Mouse (Mus musculus) myocyte (in vitro differentiated cells): ENCODE results near the gene Kbtbd12.

ENCODE experiments used
- E2F4 ChIP-seq: IDR thresholded peaks from one replicate; pipeline ENCODE4 v1.6.1; 2011; ENCODE audit warnings: mild to moderate bottlenecking, control low read depth, moderate library complexity; ENCODE audit not compliant: insufficient read depth
- MAX ChIP-seq: IDR thresholded peaks from one replicate; pipeline ENCODE4 v1.6.1; 2011; ENCODE audit warnings: low read depth, mild to moderate bottlenecking, control low read depth
- MYOD1 ChIP-seq, 3 experiments: IDR thresholded peaks; one replicate each; pipeline ENCODE4 v1.6.1; 2011; ENCODE audit warnings: control low read depth in 2 of 3, low read depth in 2 of 3, mild to moderate bottlenecking in 2 of 3, moderate library complexity in 1 of 3; ENCODE audit not compliant: insufficient read length in 2 of 3, control insufficient read depth in 1 of 3
- MYOG ChIP-seq, 3 experiments: IDR thresholded peaks; one replicate each; pipeline ENCODE4 v1.6.1; 2011; ENCODE audit warnings: control low read depth in 2 of 3, low read depth in 2 of 3, mild to moderate bottlenecking in 2 of 3; ENCODE audit not compliant: insufficient read length in 2 of 3, control insufficient read depth in 1 of 3, insufficient read depth in 1 of 3
- POLR2A ChIP-seq: IDR thresholded peaks from one replicate; pipeline ENCODE4 v1.6.1; 2011; ENCODE audit warnings: low read depth, mild to moderate bottlenecking, control low read depth, moderate library complexity; ENCODE audit not compliant: insufficient read length
- TCF12 ChIP-seq: IDR thresholded peaks from one replicate; pipeline ENCODE4 v1.6.1; 2011; ENCODE audit warnings: mild to moderate bottlenecking, control low read depth; ENCODE audit not compliant: poor library complexity, insufficient read depth, severe bottlenecking

GRCm38 (mm10) chr6:88683380-88684053, 45.8 kb upstream of the Kbtbd12 start:
- TF ChIP-seq E2F4 (no peak), MYOG (IDR thresholded peaks at IDR 0.05; ENCODE audit: control insufficient read depth in 1 of 3, insufficient read depth in 1 of 3, insufficient read length in 2 of 3, low read depth in 2 of 3) (no peak), MAX (no peak), POLR2A (no peak), TCF12 (no peak), MYOD1 (IDR thresholded peaks at IDR 0.05; ENCODE audit: control insufficient read depth in 1 of 3, insufficient read length in 2 of 3, low read depth in 2 of 3) (no peak)
